Mouse (Mus musculus): ENCODE data around the gene Ccr6.
"Not testable (repeated sequence)": the region's sequence is repeated elsewhere in the genome, so short reads cannot be mapped to it uniquely, and the experiment has no call there.

Gene Ccr6

GRCm38 (mm10) chr17:8232089-8232488, 3.8 kb upstream of the Ccr6 start:
- no peak for ATAC-seq (ENCODE audit: insufficient number of reproducible peaks, low FRiP score, low TSS enrichment)

- ATAC-seq (ENCODE audit: insufficient number of reproducible peaks, low FRiP score, low TSS enrichment), result no peak
These were observed 2.1 kb upstream of the Ccr6 start for GRCm38 (mm10) chr17:8233618-8234214.

- ATAC-seq (ENCODE audit: insufficient number of reproducible peaks, low FRiP score, low TSS enrichment), result no peak
These were observed 1.3 kb upstream of the Ccr6 start for GRCm38 (mm10) chr17:8234537-8234936.

- ATAC-seq (ENCODE audit: insufficient number of reproducible peaks, low FRiP score, low TSS enrichment), result no peak
These were observed 2.3 kb downstream of the Ccr6 start for GRCm38 (mm10) chr17:8238012-8238710.

GRCm38 (mm10) chr17:8239561-8239960, 3.7 kb downstream of the Ccr6 start:
- no peak for ATAC-seq (ENCODE audit: insufficient number of reproducible peaks, low FRiP score, low TSS enrichment)

- no peak for ATAC-seq (ENCODE audit: insufficient number of reproducible peaks, low FRiP score, low TSS enrichment)
These were observed 4.7 kb downstream of the Ccr6 start for GRCm38 (mm10) chr17:8240517-8240916.

- no peak for ATAC-seq (ENCODE audit: insufficient number of reproducible peaks, low FRiP score, low TSS enrichment)
These were observed 5.8 kb downstream of the Ccr6 start for GRCm38 (mm10) chr17:8241645-8242044.

- ATAC-seq (ENCODE audit: insufficient number of reproducible peaks, low FRiP score, low TSS enrichment), result no peak
These were observed 6.3 kb downstream of the Ccr6 start for GRCm38 (mm10) chr17:8242186-8242585.

- ATAC-seq (ENCODE audit: insufficient number of reproducible peaks, low FRiP score, low TSS enrichment), result no peak
These were observed 8.3 kb downstream of the Ccr6 start for GRCm38 (mm10) chr17:8244124-8244523.

- no peak for ATAC-seq (ENCODE audit: insufficient number of reproducible peaks, low FRiP score, low TSS enrichment)
These were observed 10.4 kb downstream of the Ccr6 start for GRCm38 (mm10) chr17:8246102-8246754.

- ATAC-seq (ENCODE audit: insufficient number of reproducible peaks, low FRiP score, low TSS enrichment), result no peak
These were observed 15.9 kb downstream of the Ccr6 start for GRCm38 (mm10) chr17:8251704-8252103.

- no peak for ATAC-seq (ENCODE audit: insufficient number of reproducible peaks, low FRiP score, low TSS enrichment)
These were observed 18.4 kb downstream of the Ccr6 start for GRCm38 (mm10) chr17:8254268-8254667.

- ATAC-seq (ENCODE audit: insufficient number of reproducible peaks, low FRiP score, low TSS enrichment), result no peak
These were observed 19.1 kb downstream of the Ccr6 start for GRCm38 (mm10) chr17:8254914-8255313.

GRCm38 (mm10) chr17:8255583-8255982, 19.7 kb downstream of the Ccr6 start:
- ATAC-seq (ENCODE audit: insufficient number of reproducible peaks, low FRiP score, low TSS enrichment), result no peak

GRCm38 (mm10) chr17:8256982-8257381, 21.1 kb downstream of the Ccr6 start:
- no peak for ATAC-seq (ENCODE audit: insufficient number of reproducible peaks, low FRiP score, low TSS enrichment)

- not testable (repeated sequence) for ATAC-seq (ENCODE audit: insufficient number of reproducible peaks, low FRiP score, low TSS enrichment)
These were observed 28.8 kb downstream of the Ccr6 start for GRCm38 (mm10) chr17:8264638-8265037.

- no peak for ATAC-seq (ENCODE audit: insufficient number of reproducible peaks, low FRiP score, low TSS enrichment)
These were observed 36.4 kb downstream of the Ccr6 start for GRCm38 (mm10) chr17:8272054-8272749.

GRCm38 (mm10) chr17:8272951-8273350, 37.1 kb downstream of the Ccr6 start:
- no peak for ATAC-seq (ENCODE audit: insufficient number of reproducible peaks, low FRiP score, low TSS enrichment)

GRCm38 (mm10) chr17:8276071-8276470, 40.2 kb downstream of the Ccr6 start:
- ATAC-seq (ENCODE audit: insufficient number of reproducible peaks, low FRiP score, low TSS enrichment), result no peak

- ATAC-seq (ENCODE audit: insufficient number of reproducible peaks, low FRiP score, low TSS enrichment), result no peak
These were observed 40.8 kb downstream of the Ccr6 start for GRCm38 (mm10) chr17:8276680-8277079.

GRCm38 (mm10) chr17:8277266-8277665, 41.4 kb downstream of the Ccr6 start:
- no peak for ATAC-seq (ENCODE audit: insufficient number of reproducible peaks, low FRiP score, low TSS enrichment)

All from cerebellum, adult (tissue).